Mouse (Mus musculus): ENCODE measurements around the gene Pmch. TPM values are rescaled to one million over a fixed set of nuclear protein-coding genes. Genes with fewer than 3 reads are reported as not detected.

Gene Pmch
- polyA plus RNA-seq (2015; fragmentation: Nextera tagmentation; extraction: Ambion mirVana): 12.8 and 60.5 TPM in 2 replicates

DNA sequence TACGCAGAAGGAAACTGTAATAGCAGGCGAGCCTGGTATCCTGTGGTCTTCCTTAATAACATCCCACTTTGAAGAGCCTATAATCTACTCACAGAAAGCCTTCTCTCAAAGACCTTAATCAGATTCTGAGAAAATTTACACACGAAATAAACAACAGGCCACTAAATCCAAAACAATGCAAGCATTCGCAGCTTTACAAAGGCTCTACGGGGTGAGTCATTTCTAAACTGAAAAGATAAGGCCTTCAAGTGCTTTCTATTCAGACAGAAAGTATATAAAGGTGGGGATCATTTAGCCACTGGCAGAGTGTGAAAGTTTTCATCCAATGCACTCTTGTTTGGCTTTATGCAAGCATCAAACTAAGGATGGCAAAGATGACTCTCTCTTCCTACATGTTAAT lies at the start of gene Pmch:
Gene Pmch (plus strand): TSS at position 301 of the 400 bp plus-strand sequence.
- no peak within 1 kb of the TSS for H3K9ac ChIP-seq (ENCODE audit: low read depth, low read length)
- H3K27ac ChIP-seq (ENCODE audit: low read length): no peak within 1 kb of the TSS
- no peak within 1 kb of the TSS for H3K4me2 ChIP-seq (ENCODE audit: low read length)
- WGBS: 29% methylated on average over 5 of the region's 5 CpGs
- no peaks in the 10 kb centered on the region for H3K9me3 ChIP-seq (replicated peaks; ENCODE audit: control insufficient read depth, low read length, poor library complexity, severe bottlenecking)
- H3K27me3 ChIP-seq (ENCODE audit: control insufficient read depth, insufficient read depth, low read depth, low read length): no peaks in the 10 kb centered on the region
- H3K4me1 ChIP-seq (ENCODE audit: control insufficient read depth, insufficient read depth, low read length): no peaks in the 10 kb centered on the region
- ATAC-seq: no peak
- no peak within 1 kb of the TSS for H3K4me3 ChIP-seq (ENCODE audit: low read depth, low read length)
- no peaks in the 10 kb centered on the region for H3K36me3 ChIP-seq (ENCODE audit: control insufficient read depth, insufficient read depth, low read length)

DNA sequence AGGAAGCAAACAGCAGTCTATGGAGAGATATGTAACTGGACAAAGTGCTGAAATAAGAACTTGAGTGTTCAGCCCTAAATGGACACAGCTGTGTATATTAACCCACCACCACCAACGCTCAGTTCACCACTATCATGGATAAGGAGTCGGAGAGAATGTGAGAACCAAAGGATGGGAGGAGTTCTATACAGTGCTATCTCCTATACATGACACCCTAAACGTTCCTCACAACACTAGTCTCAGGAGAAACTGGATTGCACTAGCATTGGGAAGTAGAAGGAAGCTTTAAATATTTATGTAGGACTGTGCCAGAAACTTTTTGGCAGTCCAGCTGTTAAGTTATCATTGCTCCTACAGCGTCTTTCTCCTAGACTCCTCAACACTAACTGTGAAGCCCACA lies 46.6 kb upstream of the Pmch start:
- Histone ChIP-seq H3K36me3 (ENCODE audit: control insufficient read depth, insufficient read depth, low read length) (no peaks in the 10 kb centered on the region), H3K4me2 (ENCODE audit: low read length) (no peak overlapping the region), H3K9ac (ENCODE audit: low read depth, low read length) (no peak overlapping the region), H3K4me3 (ENCODE audit: low read depth, low read length) (no peak overlapping the region), H3K4me1 (ENCODE audit: control insufficient read depth, insufficient read depth, low read length) (no peaks in the 10 kb centered on the region), H3K27me3 (ENCODE audit: control insufficient read depth, insufficient read depth, low read depth, low read length) (no peaks in the 10 kb centered on the region), H3K9me3 (replicated peaks; ENCODE audit: control insufficient read depth, low read length, poor library complexity, severe bottlenecking) (no peaks in the 10 kb centered on the region), H3K27ac (ENCODE audit: low read length) (no peak overlapping the region)
- no peak for ATAC-seq
- WGBS: 89% methylated on average over 4 of the region's 4 CpGs

GRCm38 (mm10) chr10:88046098-88046771 lies 44.6 kb upstream of the Pmch start:
- no peaks in the 10 kb centered on the region for H3K27me3 ChIP-seq (ENCODE audit: control insufficient read depth, insufficient read depth, low read depth, low read length)
- no peak overlapping the region for H3K4me3 ChIP-seq (ENCODE audit: low read depth, low read length)
- 66% methylated on average over 11 of the region's 11 CpGs for WGBS
- no peaks in the 10 kb centered on the region for H3K9me3 ChIP-seq (replicated peaks; ENCODE audit: control insufficient read depth, low read length, poor library complexity, severe bottlenecking)
- H3K27ac ChIP-seq (ENCODE audit: low read length): no peak overlapping the region
- no peaks in the 10 kb centered on the region for H3K4me1 ChIP-seq (ENCODE audit: control insufficient read depth, insufficient read depth, low read length)
- H3K36me3 ChIP-seq (ENCODE audit: control insufficient read depth, insufficient read depth, low read length): no peaks in the 10 kb centered on the region
- no peak overlapping the region for H3K9ac ChIP-seq (ENCODE audit: low read depth, low read length)
- ATAC-seq: no peak
- no peak overlapping the region for H3K4me2 ChIP-seq (ENCODE audit: low read length)

DNA sequence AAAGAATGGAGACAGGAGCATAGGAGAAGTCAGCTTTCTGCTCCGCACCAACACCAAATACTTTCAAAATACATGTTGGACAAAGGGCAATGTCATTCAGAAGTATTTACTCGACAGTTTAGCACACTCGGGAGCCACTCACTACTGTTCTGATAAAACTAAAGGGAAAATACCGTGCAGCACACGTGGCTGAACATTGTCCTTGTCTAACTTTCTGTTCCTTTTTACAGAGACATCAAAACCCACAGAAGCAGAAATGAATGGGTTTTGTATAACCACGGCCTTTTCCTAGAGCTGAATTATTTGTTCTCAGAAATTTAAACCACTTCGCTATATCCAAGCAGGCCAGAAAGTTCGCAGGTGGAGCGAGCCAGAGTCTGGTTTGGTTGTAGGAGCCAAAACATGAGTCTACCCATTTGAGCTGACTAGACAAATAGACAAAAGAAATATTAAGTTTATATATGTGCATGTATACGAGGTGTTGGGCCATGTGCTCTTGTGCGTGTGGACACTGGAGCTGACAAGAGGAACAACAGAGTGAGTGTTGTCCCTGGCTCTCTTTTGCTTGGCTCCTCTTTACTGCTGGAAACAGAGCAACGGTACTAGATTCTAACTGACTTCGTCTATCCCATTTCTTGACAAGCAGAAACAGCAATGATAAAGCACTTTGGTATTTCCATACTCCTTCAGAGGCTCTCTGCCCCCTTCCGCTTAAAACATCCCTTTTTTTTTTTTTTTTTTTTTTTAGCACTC lies 36.5 kb upstream of the Pmch start:
- Histone ChIP-seq H3K4me2 (ENCODE audit: low read length) (no peak overlapping the region), H3K36me3 (ENCODE audit: control insufficient read depth, insufficient read depth, low read length) (no peaks in the 10 kb centered on the region), H3K27me3 (ENCODE audit: control insufficient read depth, insufficient read depth, low read depth, low read length) (no peaks in the 10 kb centered on the region), H3K9ac (ENCODE audit: low read depth, low read length) (no peak overlapping the region), H3K27ac (ENCODE audit: low read length) (no peak overlapping the region), H3K4me3 (ENCODE audit: low read depth, low read length) (no peak overlapping the region), H3K4me1 (ENCODE audit: control insufficient read depth, insufficient read depth, low read length) (no peaks in the 10 kb centered on the region), H3K9me3 (replicated peaks; ENCODE audit: control insufficient read depth, low read length, poor library complexity, severe bottlenecking) (no peaks in the 10 kb centered on the region)
- 86% methylated on average over 14 of the region's 14 CpGs for WGBS
- no peak for ATAC-seq

DNA sequence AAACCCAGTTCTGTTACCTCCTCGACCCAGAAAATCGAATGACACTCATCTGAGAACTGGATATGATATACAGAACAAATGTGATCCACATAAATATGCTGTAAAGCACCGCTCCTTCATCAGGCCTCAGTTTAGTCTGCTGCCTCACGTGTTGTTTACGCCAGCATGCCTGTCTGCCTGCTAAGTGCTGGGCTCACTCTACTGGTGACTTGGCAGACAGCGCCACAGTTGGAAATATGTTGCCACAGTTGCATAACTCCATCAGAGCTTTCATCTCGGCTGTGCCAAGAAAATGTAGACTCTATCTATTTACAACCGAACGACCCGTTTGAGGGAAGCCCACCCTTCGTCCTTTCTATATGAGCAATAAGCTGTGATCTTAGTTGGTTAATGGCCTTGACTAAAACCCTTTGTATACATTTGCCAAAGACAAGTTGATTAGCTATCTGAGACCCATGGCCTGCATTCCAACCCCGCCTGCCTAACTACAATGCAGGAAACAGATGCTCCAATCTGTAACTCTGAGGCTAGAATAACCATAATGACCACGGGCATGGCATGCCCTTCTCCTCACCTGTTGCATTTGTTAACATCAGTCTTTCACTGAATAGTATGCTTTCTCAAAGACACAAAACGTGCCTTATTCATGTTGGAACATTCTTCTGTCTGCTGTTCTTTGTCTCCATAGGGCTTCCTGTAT lies 33.8 kb upstream of the Pmch start:
- H3K9ac ChIP-seq (ENCODE audit: low read depth, low read length): no peak overlapping the region
- H3K36me3 ChIP-seq (ENCODE audit: control insufficient read depth, insufficient read depth, low read length): no peaks in the 10 kb centered on the region
- H3K27ac ChIP-seq (ENCODE audit: low read length): no peak overlapping the region
- no peak overlapping the region for H3K4me3 ChIP-seq (ENCODE audit: low read depth, low read length)
- no peaks in the 10 kb centered on the region for H3K27me3 ChIP-seq (ENCODE audit: control insufficient read depth, insufficient read depth, low read depth, low read length)
- ATAC-seq: no peak
- WGBS: 88% methylated on average over 14 of the region's 14 CpGs
- no peaks in the 10 kb centered on the region for H3K9me3 ChIP-seq (replicated peaks; ENCODE audit: control insufficient read depth, low read length, poor library complexity, severe bottlenecking)
- H3K4me1 ChIP-seq (ENCODE audit: control insufficient read depth, insufficient read depth, low read length): no peaks in the 10 kb centered on the region
- no peak overlapping the region for H3K4me2 ChIP-seq (ENCODE audit: low read length)

GRCm38 (mm10) chr10:88063436-88063835 lies 27.4 kb upstream of the Pmch start:
- WGBS: 65% methylated on average over 4 of the region's 4 CpGs
- H3K36me3 ChIP-seq (ENCODE audit: control insufficient read depth, insufficient read depth, low read length): no peaks in the 10 kb centered on the region

GRCm38 (mm10) chr10:88064872-88065271 lies 26.0 kb upstream of the Pmch start:
- no peak overlapping the region for H3K4me3 ChIP-seq (ENCODE audit: low read depth, low read length)
- no peak overlapping the region for H3K27ac ChIP-seq (ENCODE audit: low read length)
- 80% methylated on average over 2 of the region's 2 CpGs for WGBS
- no peaks in the 10 kb centered on the region for H3K9me3 ChIP-seq (replicated peaks; ENCODE audit: control insufficient read depth, low read length, poor library complexity, severe bottlenecking)
- ATAC-seq: no peak
- H3K36me3 ChIP-seq (ENCODE audit: control insufficient read depth, insufficient read depth, low read length): no peaks in the 10 kb centered on the region
- H3K9ac ChIP-seq (ENCODE audit: low read depth, low read length): no peak overlapping the region
- H3K4me1 ChIP-seq (ENCODE audit: control insufficient read depth, insufficient read depth, low read length): no peaks in the 10 kb centered on the region
- no peaks in the 10 kb centered on the region for H3K27me3 ChIP-seq (ENCODE audit: control insufficient read depth, insufficient read depth, low read depth, low read length)
- no peak overlapping the region for H3K4me2 ChIP-seq (ENCODE audit: low read length)

More at GRCm38 (mm10) chr10:88063436-88063835, 27.4 kb upstream of the Pmch start:
- Histone ChIP-seq H3K9me3 (replicated peaks; ENCODE audit: control insufficient read depth, low read length, poor library complexity, severe bottlenecking) (no peaks in the 10 kb centered on the region), H3K27ac (ENCODE audit: low read length) (no peak overlapping the region), H3K4me2 (ENCODE audit: low read length) (no peak overlapping the region), H3K4me3 (ENCODE audit: low read depth, low read length) (no peak overlapping the region), H3K9ac (ENCODE audit: low read depth, low read length) (no peak overlapping the region), H3K27me3 (ENCODE audit: control insufficient read depth, insufficient read depth, low read depth, low read length) (no peaks in the 10 kb centered on the region), H3K4me1 (ENCODE audit: control insufficient read depth, insufficient read depth, low read length) (no peaks in the 10 kb centered on the region)
- no peak for ATAC-seq

GRCm38 (mm10) chr10:88067377-88067776 lies 23.5 kb upstream of the Pmch start:
- WGBS: 74% methylated on average over 3 of the region's 3 CpGs

GRCm38 (mm10) chr10:88106169-88106568 lies 15.3 kb downstream of the Pmch start:
- Histone ChIP-seq H3K9ac (ENCODE audit: low read depth, low read length) (no peak overlapping the region), H3K4me2 (ENCODE audit: low read length) (no peak overlapping the region), H3K4me1 (ENCODE audit: control insufficient read depth, insufficient read depth, low read length) (no peaks in the 10 kb centered on the region), H3K36me3 (ENCODE audit: control insufficient read depth, insufficient read depth, low read length) (no peaks in the 10 kb centered on the region), H3K27ac (ENCODE audit: low read length) (no peak overlapping the region), H3K27me3 (ENCODE audit: control insufficient read depth, insufficient read depth, low read depth, low read length) (no peaks in the 10 kb centered on the region), H3K9me3 (replicated peaks; ENCODE audit: control insufficient read depth, low read length, poor library complexity, severe bottlenecking) (no peaks in the 10 kb centered on the region), H3K4me3 (ENCODE audit: low read depth, low read length) (no peak overlapping the region)
- ATAC-seq: no peak
- WGBS: 91% methylated on average over 2 of the region's 2 CpGs

More at GRCm38 (mm10) chr10:88067377-88067776, 23.5 kb upstream of the Pmch start:
- ATAC-seq: no peak
- no peak overlapping the region for H3K4me2 ChIP-seq (ENCODE audit: low read length)
- H3K27me3 ChIP-seq (ENCODE audit: control insufficient read depth, insufficient read depth, low read depth, low read length): no peaks in the 10 kb centered on the region
- H3K9ac ChIP-seq (ENCODE audit: low read depth, low read length): no peak overlapping the region
- H3K27ac ChIP-seq (ENCODE audit: low read length): no peak overlapping the region
- no peaks in the 10 kb centered on the region for H3K4me1 ChIP-seq (ENCODE audit: control insufficient read depth, insufficient read depth, low read length)
- H3K36me3 ChIP-seq (ENCODE audit: control insufficient read depth, insufficient read depth, low read length): no peaks in the 10 kb centered on the region
- H3K9me3 ChIP-seq (replicated peaks; ENCODE audit: control insufficient read depth, low read length, poor library complexity, severe bottlenecking): no peaks in the 10 kb centered on the region
- no peak overlapping the region for H3K4me3 ChIP-seq (ENCODE audit: low read depth, low read length)
